Mouse (Mus musculus): ENCODE measurements around the gene Gm20671. TPM values are rescaled to one million over a fixed set of nuclear protein-coding genes. Genes with fewer than 3 reads are reported as not detected.

Gm20671 gene
- polyA plus RNA-seq, 1 experiment from 2014 or later = not detected

- no peak for ATAC-seq (ENCODE audit: low FRiP score, low read depth)
- no peaks in the 10 kb centered on the region for H3K4me1 ChIP-seq
- H3K27me3 ChIP-seq = no peaks in the 10 kb centered on the region
- no peak overlapping the region for H3K9ac ChIP-seq (replicated peaks)
- WGBS = 74% methylated on average over 5 of the region's 5 CpGs
- H3K4me2 ChIP-seq (replicated peaks) = no peak overlapping the region
- no peaks in the 10 kb centered on the region for H3K9me3 ChIP-seq
- H3K36me3 ChIP-seq = no peaks in the 10 kb centered on the region
- no peak overlapping the region for H3K27ac ChIP-seq (replicated peaks)
- no peak overlapping the region for H3K4me3 ChIP-seq
Observed at GRCm38 (mm10) chr5:32697208-32697867, 129.6 kb downstream of the Gm20671 start.

- no peaks in the 10 kb centered on the region for H3K27me3 ChIP-seq
- H3K27ac ChIP-seq (replicated peaks) = no peak overlapping the region
- 69% methylated on average over 2 of the region's 2 CpGs for WGBS
- no peak for ATAC-seq (ENCODE audit: low FRiP score, low read depth)
- no peaks in the 10 kb centered on the region for H3K9me3 ChIP-seq
- no peaks in the 10 kb centered on the region for H3K36me3 ChIP-seq
- no peak overlapping the region for H3K9ac ChIP-seq (replicated peaks)
- H3K4me1 ChIP-seq = no peaks in the 10 kb centered on the region
- no peak overlapping the region for H3K4me2 ChIP-seq (replicated peaks)
- no peak overlapping the region for H3K4me3 ChIP-seq
Observed at GRCm38 (mm10) chr5:32693411-32693810, 133.5 kb downstream of the Gm20671 start.

Other genes with a start within 250 kb of the Gm20671 start
- 32.3 and 33.9 TPM in 2 replicates for gene Yes1, start 215.9 kb downstream of the Gm20671 start, polyA plus RNA-seq (2016; fragmentation: Nextera tagmentation; extraction: Ambion mirVana)
- gene Pisd, start 41.5 kb downstream of the Gm20671 start, polyA plus RNA-seq (2016; fragmentation: Nextera tagmentation; extraction: Ambion mirVana) = 74.8 and 77.6 TPM in 2 replicates
- 19.7 and 21.9 TPM in 2 replicates for gene Prr14l, start 27.1 kb upstream of the Gm20671 start, polyA plus RNA-seq (2016; fragmentation: Nextera tagmentation; extraction: Ambion mirVana)
- gene Depdc5, start 36.6 kb upstream of the Gm20671 start, polyA plus RNA-seq (2016; fragmentation: Nextera tagmentation; extraction: Ambion mirVana) = 41.6 and 42.8 TPM in 2 replicates
- 435 and 440 TPM in 2 replicates for gene Ywhah, start 191.7 kb upstream of the Gm20671 start, polyA plus RNA-seq (2016; fragmentation: Nextera tagmentation; extraction: Ambion mirVana)